Mouse (Mus musculus) heart, embryonic 16.5 days (tissue): ENCODE measurements around the gene Sult6b2. TPM values are rescaled to one million over a fixed set of nuclear protein-coding genes. Genes with fewer than 3 reads are reported as not detected.

Experiments
- ATAC-seq: fragments of 200-750 bp; cut with Nextera tagmentation; replicated peaks from 2 replicates; pipeline ENCODE4 v1.8.0; 2017; ENCODE audit warnings: moderate number of reproducible peaks; ENCODE audit not compliant: insufficient read depth, low FRiP score; ENCODE audit errors: extremely low read depth
- H3K27ac ChIP-seq: fragments of 300-500 bp; sonication (generic); 2 replicates; pipeline ENCODE4 v1.5.1; 2014; ENCODE audit warnings: mild to moderate bottlenecking, low read length, control low read depth, moderate library complexity
- H3K27me3 ChIP-seq: fragments of 300-500 bp; sonication (generic); 2 replicates; pipeline ENCODE4 v1.6.1; 2014; ENCODE audit warnings: low read length, mixed read lengths; ENCODE audit not compliant: control insufficient read depth, insufficient read depth
- H3K36me3 ChIP-seq: fragments of 300-500 bp; sonication (generic); 2 replicates; pipeline ENCODE4 v1.6.1; 2014; ENCODE audit not compliant: control insufficient read depth, insufficient read depth
- H3K4me1 ChIP-seq: fragments of 300-500 bp; sonication (generic); 2 replicates; pipeline ENCODE4 v1.6.1; 2014; ENCODE audit warnings: low read length, mixed read lengths; ENCODE audit not compliant: control insufficient read depth, insufficient read depth
- H3K4me2 ChIP-seq: fragments of 300-500 bp; sonication (generic); 2 replicates; pipeline ENCODE4 v1.6.1; 2014; ENCODE audit warnings: low read depth, mild to moderate bottlenecking, control low read depth, low read length
- H3K4me3 ChIP-seq: fragments of 300-500 bp; sonication (generic); 2 replicates; pipeline ENCODE4 v1.5.1; 2014; ENCODE audit warnings: mild to moderate bottlenecking, control low read depth, low read length
- H3K9ac ChIP-seq: fragments of 300-500 bp; sonication (generic); 2 replicates; pipeline ENCODE4 v1.6.1; 2014; ENCODE audit warnings: low read length, control low read depth
- H3K9me3 ChIP-seq: fragments of 300-500 bp; sonication (generic); replicated peaks from 2 replicates; pipeline ENCODE4 v1.6.1; 2016; ENCODE audit warnings: low read length; ENCODE audit not compliant: control insufficient read depth
- WGBS: fragments of 180-500 bp; shearing (Covaris S2); extraction: QIAGEN DNeasy Blood & Tissue Kit; methylation state at CpG from one replicate; pipeline ENCODE4 v1.1.7; 2014; 5-methylcytosine and 5-hydroxymethylcytosine counted together
- polyA plus RNA-seq: library from polyadenylated mRNA; unstranded; fragments of >200 nt; fragmentation: Nextera tagmentation; extraction: Ambion mirVana; gene quantifications from 2 replicates; pipeline ENCODE4 v1.2.1, GENCODE M21; 2015

Sult6b2 gene
- polyA plus RNA-seq, 1 experiment from 2014 or later, result 0.07 TPM

GRCm38 (mm10) chr6:142773566-142773965, 30.7 kb downstream of the Sult6b2 start:
- no peak overlapping the region for H3K4me2 ChIP-seq
- H3K27ac ChIP-seq, result no peak overlapping the region

GRCm38 (mm10) chr6:142771643-142772042, 32.7 kb downstream of the Sult6b2 start:
- whole genome bisulfite sequencing, result 82% methylated on average over 4 of the region's 4 CpGs
- no peaks in the 10 kb centered on the region for H3K27me3 ChIP-seq
- H3K9ac ChIP-seq, result no peak overlapping the region
- peaks cover 48% of the 10 kb centered on the region for H3K36me3 ChIP-seq
- no peaks in the 10 kb centered on the region for H3K4me1 ChIP-seq
- H3K9me3 ChIP-seq, result no peaks in the 10 kb centered on the region
- no peak overlapping the region for H3K4me2 ChIP-seq
- ATAC-seq, result no peak
- no peak overlapping the region for H3K27ac ChIP-seq
- H3K4me3 ChIP-seq, result no peak overlapping the region

More at GRCm38 (mm10) chr6:142773566-142773965, 30.7 kb downstream of the Sult6b2 start:
- Histone ChIP-seq H3K4me1 (0 out of 2 replicates have a peak, but pooled peaks cover 3% of the 10 kb centered on the region), H3K4me3 (no peak overlapping the region), H3K27me3 (no peaks in the 10 kb centered on the region), H3K9me3 (no peaks in the 10 kb centered on the region), H3K9ac (no peak overlapping the region), H3K36me3 (peaks cover 39% of the 10 kb centered on the region)
- no peak for ATAC-seq
- 89% methylated on average over 5 of the region's 5 CpGs for WGBS

GRCm38 (mm10) chr6:142769896-142770295, 34.4 kb downstream of the Sult6b2 start:
- Histone ChIP-seq H3K9ac (no peak overlapping the region), H3K27ac (no peak overlapping the region), H3K4me1 (no peaks in the 10 kb centered on the region), H3K4me3 (no peak overlapping the region), H3K9me3 (no peaks in the 10 kb centered on the region), H3K27me3 (no peaks in the 10 kb centered on the region), H3K4me2 (no peak overlapping the region), H3K36me3 (peaks cover 56% of the 10 kb centered on the region)
- WGBS, result 93% methylated on average over 3 of the region's 3 CpGs
- ATAC-seq, result no peak

GRCm38 (mm10) chr6:142767305-142767704, 37.0 kb downstream of the Sult6b2 start:
- Histone ChIP-seq H3K27ac (no peak overlapping the region), H3K9me3 (no peaks in the 10 kb centered on the region), H3K36me3 (peaks cover 43% of the 10 kb centered on the region), H3K4me3 (no peak overlapping the region), H3K9ac (no peak overlapping the region), H3K4me2 (no peak overlapping the region), H3K27me3 (no peaks in the 10 kb centered on the region), H3K4me1 (no peaks in the 10 kb centered on the region)
- WGBS, result 88% methylated on average over 9 of the region's 9 CpGs
- no peak for ATAC-seq

GRCm38 (mm10) chr6:142764933-142765332, 39.4 kb downstream of the Sult6b2 start:
- H3K4me2 ChIP-seq, result no peak overlapping the region
- no peaks in the 10 kb centered on the region for H3K9me3 ChIP-seq
- H3K27me3 ChIP-seq, result no peaks in the 10 kb centered on the region
- H3K9ac ChIP-seq, result no peak overlapping the region
- no peak for ATAC-seq
- 0 out of 2 replicates have a peak, but pooled peaks cover 3% of the 10 kb centered on the region for H3K4me1 ChIP-seq
- no peak overlapping the region for H3K4me3 ChIP-seq
- H3K36me3 ChIP-seq, result peaks cover 36% of the 10 kb centered on the region
- no peak overlapping the region for H3K27ac ChIP-seq
- 78% methylated on average over 2 of the region's 2 CpGs for WGBS

- WGBS, result 75% methylated on average over 2 of the region's 2 CpGs
- no peaks in the 10 kb centered on the region for H3K9me3 ChIP-seq
- H3K4me2 ChIP-seq, result no peak overlapping the region
- peaks cover 20% of the 10 kb centered on the region for H3K4me1 ChIP-seq
- no peak overlapping the region for H3K4me3 ChIP-seq
- no peak overlapping the region for H3K9ac ChIP-seq
- peaks cover 11% of the 10 kb centered on the region for H3K36me3 ChIP-seq
- no peak overlapping the region for H3K27ac ChIP-seq
- H3K27me3 ChIP-seq, result no peaks in the 10 kb centered on the region
- no peak for ATAC-seq
Measured at GRCm38 (mm10) chr6:142759633-142760032, 44.7 kb downstream of the Sult6b2 start.

GRCm38 (mm10) chr6:142758562-142758961, 45.7 kb downstream of the Sult6b2 start:
- Histone ChIP-seq H3K27ac (no peak overlapping the region), H3K4me2 (peak overlapping the region; percentile 91; the same call in 1 of the 2 replicates), H3K9ac (no peak overlapping the region), H3K36me3 (peaks cover 4% of the 10 kb centered on the region; the same call in 1 of the 2 replicates), H3K4me3 (no peak overlapping the region; the same call in 1 of the 2 replicates), H3K4me1 (peaks cover 20% of the 10 kb centered on the region), H3K9me3 (no peaks in the 10 kb centered on the region), H3K27me3 (no peaks in the 10 kb centered on the region)
- WGBS, result 88% methylated on average over 6 of the region's 6 CpGs
- no peak for ATAC-seq

- ATAC-seq, result no peak
- peak overlapping the region; percentile 96 for H3K9ac ChIP-seq
- H3K27ac ChIP-seq, result peak overlapping the region; percentile 61
- H3K4me3 ChIP-seq, result peak overlapping the region; percentile 96
- H3K9me3 ChIP-seq, result no peaks in the 10 kb centered on the region
- WGBS, result 77% methylated on average over 6 of the region's 6 CpGs
- H3K36me3 ChIP-seq, result peaks cover 4% of the 10 kb centered on the region; the same call in 1 of the 2 replicates
- H3K4me2 ChIP-seq, result peak overlapping the region; percentile 91
- peaks cover 20% of the 10 kb centered on the region for H3K4me1 ChIP-seq
- H3K27me3 ChIP-seq, result no peaks in the 10 kb centered on the region
Measured at GRCm38 (mm10) chr6:142757976-142758375, 46.3 kb downstream of the Sult6b2 start.

GRCm38 (mm10) chr6:142757334-142757965, 46.9 kb downstream of the Sult6b2 start:
- Histone ChIP-seq H3K9me3 (no peaks in the 10 kb centered on the region), H3K4me3 (peak overlapping the region; percentile 96), H3K27me3 (no peaks in the 10 kb centered on the region), H3K4me1 (peaks cover 22% of the 10 kb centered on the region), H3K4me2 (peak overlapping the region; percentile 91), H3K27ac (peak overlapping the region; percentile 92), H3K36me3 (peaks cover 4% of the 10 kb centered on the region; the same call in 1 of the 2 replicates), H3K9ac (peak overlapping the region; percentile 96)
- WGBS, result 26% methylated on average over 10 of the region's 10 CpGs
- ATAC-seq, result no peak
